Mouse (Mus musculus) brain, embryonic 18.5 days (tissue): ENCODE data around the gene Kcnj1.

Source experiments
- DNase-seq: peaks from one replicate; pipeline ENCODE4 v3.0.0-alpha.2; 2012; ENCODE audit warnings: low read depth, low spot score

Gene Kcnj1

DNA sequence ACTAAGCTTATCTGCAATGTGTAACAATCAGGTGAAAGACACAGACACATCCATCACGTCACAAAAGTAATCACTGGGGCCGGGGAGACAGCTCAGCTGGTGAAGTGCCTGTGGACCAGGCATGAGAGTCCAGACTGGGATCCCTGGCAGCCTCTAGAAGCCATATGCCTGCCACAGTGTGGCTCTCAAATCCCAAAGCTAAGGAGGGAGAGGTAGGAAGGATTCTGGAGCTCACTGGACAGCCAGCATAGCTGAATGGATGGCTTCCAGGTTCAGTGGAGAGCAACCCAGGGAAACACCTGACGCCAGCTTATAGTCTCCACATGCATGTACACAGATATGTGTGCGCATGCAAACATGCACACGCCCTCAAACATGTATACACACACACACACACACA lies 76.5 kb downstream of the Kcnj1 start:
- no peak for DNase-seq
